Mouse (Mus musculus): Measurements from ENCODE around the gene Gsto2.

- no peak for TF ChIP-seq GATA1 (IDR thresholded peaks at IDR 0.05; ENCODE audit: low read length)
- TF ChIP-seq TAL1 (IDR thresholded peaks at IDR 0.05; ENCODE audit: low read length) = no peak
These were observed 52.7 kb downstream of the Gsto2 start for GRCm38 (mm10) chr19:47918016-47918415.

Measured in erythroblast, embryonic 14.5 days (primary cell).